Mouse (Mus musculus) gastrocnemius, postnatal 36 days (tissue): ENCODE measurements around the gene Rinl. TPM values are rescaled to one million over a fixed set of nuclear protein-coding genes. Genes with fewer than 3 reads are reported as not detected.
A peak's percentile ranks its signal among the peaks of the same experiment; 100 is the strongest.

Experiments
- DNase-seq, 2 experiments: peaks; one replicate each; pipeline ENCODE4 v3.0.0; 2022
- intact Hi-C: fragments of 180-260 bp; cut with DNase I; formaldehyde crosslinking; loops from one replicate; pipeline ENCODE4 v1.15.1; 2025
- long read RNA-seq, 2 experiments: library from polyadenylated mRNA; stranded (forward); transcript quantifications; one replicate each; pipeline ENCODE4 v2.0.0; 2021
- total RNA-seq, 2 experiments: library from RNA; stranded (reverse); gene quantifications; 2 replicates each; pipeline ENCODE4 v1.2.3; 2021

The Rinl gene
- total RNA-seq: 1 to 10 TPM; 1.1 TPM
- long read RNA-seq, experiment 1, partial matches to known transcripts: 1 of 13 reads
- long read RNA-seq, experiment 1, other reads (novel, unspliced or antisense): 12 of 13 reads
- long read RNA-seq, experiment 2, partial matches to known transcripts: 0 of 6 reads
- long read RNA-seq, experiment 2, other reads (novel, unspliced or antisense): 6 of 6 reads

GRCm38 (mm10) chr7:28788307-28789195 is at the start of gene Rinl:
Rinl (plus strand) TSS chr7:28788969.
- intact Hi-C loops: no loop called here
- no peak for DNase-seq

GRCm38 (mm10) chr7:28739829-28740228 is 48.9 kb upstream of the Rinl start:
- intact Hi-C loops: no loop called here
- no peak for DNase-seq

- DNase-seq: no peak
- intact Hi-C loops: no loop called here
Measured at GRCm38 (mm10) chr7:28740949-28741348, 47.8 kb upstream of the Rinl start.

DNA sequence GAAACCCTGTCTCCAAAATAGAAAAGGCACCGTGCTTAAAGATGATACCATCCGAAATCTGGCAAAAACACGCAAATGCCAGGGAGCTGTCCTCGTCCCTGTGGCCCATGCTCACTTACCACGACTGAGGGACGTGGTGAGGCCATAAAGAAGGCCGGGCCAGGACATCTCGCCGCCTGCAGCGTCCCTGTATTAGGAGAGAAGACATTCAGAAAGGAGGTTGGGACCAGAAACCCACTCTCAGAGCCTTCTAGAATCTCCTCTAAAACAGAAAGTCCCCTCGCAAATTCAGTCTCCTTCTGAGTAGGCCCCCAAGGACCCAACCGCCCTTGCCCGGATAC is 47.4 kb upstream of the Rinl start:
- intact Hi-C loops: no loop called here
- no peak for DNase-seq

DNA sequence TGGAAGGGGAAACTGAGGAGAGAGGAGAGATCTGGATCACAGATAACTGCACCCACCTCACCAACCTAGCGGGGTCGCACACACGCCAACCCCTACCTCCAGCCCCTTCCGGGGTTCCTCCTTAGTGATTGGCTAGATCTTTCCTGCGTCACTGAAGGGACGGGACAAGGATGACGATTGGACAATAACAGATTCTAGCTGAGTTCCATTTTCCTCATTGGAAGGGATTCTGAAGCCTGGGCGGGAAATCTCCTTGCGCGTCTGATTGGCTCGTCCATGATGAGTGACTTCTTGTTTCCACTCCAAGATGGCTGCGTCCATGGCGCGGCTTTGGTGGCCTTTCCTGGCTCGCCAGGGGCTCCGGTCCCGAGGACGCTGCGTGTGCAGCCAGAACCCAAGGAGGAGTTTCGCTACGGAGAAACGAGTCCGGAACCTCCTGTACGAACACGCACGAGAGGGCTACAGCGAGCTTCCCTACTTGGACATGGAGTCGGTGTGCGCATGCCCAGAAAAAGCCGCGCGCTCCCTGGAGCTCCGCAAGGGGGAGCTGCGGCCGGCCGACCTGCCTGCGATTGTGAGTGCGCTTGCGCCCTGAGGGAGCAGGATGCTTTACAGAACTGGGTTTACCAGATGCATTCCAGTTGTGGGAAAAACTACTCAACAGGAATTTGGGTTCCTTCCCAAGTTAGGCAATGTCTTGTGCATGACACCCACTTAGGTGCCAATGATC is 46.9 kb upstream of the Rinl start, which contains the start of the genes Mrps12 and Sars2:
Gene Mrps12, minus strand, starts transcription at position 112 of the 730 bp plus-strand sequence.
Gene Sars2, plus strand, starts transcription at position 284 of the 730 bp plus-strand sequence.
- intact Hi-C loops: no loop called here
- peak; percentile 88 to 97 for DNase-seq

- DNase-seq: no peak
- intact Hi-C loops: no loop called here
Measured at GRCm38 (mm10) chr7:28749935-28750334, 38.8 kb upstream of the Rinl start.

DNA sequence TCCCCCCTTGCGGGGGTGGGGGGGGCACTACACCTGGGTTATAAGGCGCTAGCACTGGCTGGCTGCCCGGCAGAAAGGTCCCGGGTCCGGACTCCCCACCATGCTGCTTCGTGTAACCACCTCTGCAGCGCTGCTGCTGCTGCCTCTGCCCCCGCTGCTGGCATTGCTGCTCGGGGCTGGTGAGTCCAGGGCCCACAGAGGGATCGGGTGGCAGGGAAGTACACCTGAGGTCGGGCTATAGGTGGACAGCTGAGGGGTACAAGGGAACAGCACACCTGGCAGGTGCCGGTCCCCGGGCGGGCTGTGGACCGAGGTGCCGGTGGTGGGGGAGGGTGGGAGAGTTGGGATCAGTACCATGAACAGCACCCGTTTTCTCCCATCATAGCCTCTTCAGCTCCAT is 32.7 kb upstream of the Rinl start, which contains the start of gene Ccer2:
Gene Ccer2, plus strand, starts transcription at position 96 of the 400 bp plus-strand sequence.
- intact Hi-C loops: no loop called here
- no peak for DNase-seq

GRCm38 (mm10) chr7:28758623-28759022 is 30.1 kb upstream of the Rinl start:
- no peak for DNase-seq
- intact Hi-C loops: no loop called here

- no peak for DNase-seq
- intact Hi-C loops: no loop called here
Measured at GRCm38 (mm10) chr7:28761907-28762306, 26.9 kb upstream of the Rinl start.

- no peak for DNase-seq
- intact Hi-C loops: no loop called here
Measured at GRCm38 (mm10) chr7:28765211-28765610, 23.6 kb upstream of the Rinl start.

GRCm38 (mm10) chr7:28766173-28766879 is 22.4 kb upstream of the Rinl start, which contains the start of gene Sirt2:
Sirt2 (plus strand) TSS chr7:28766735.
- intact Hi-C loops: no loop called here
- peak; percentile 94 to 95 for DNase-seq

DNA sequence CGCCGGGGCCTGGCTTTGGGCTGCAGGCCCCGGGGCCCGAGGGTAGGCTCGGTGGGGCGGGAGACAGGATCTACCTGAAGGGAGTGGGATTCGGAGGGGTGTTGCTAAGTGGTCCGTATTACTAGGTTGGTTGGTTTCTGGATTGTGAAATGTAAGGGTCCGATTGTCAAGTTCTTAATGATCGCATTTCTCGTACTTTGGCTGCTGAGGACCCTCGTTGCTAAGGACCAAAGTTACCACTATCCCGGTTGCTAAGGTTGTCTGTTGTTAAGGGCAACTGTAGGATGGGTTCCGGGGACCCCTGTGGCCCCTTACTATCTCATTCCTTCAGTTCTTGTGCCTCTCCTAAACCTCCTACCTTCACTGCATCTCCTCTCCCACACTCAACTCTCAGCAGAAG is 21.9 kb upstream of the Rinl start:
- intact Hi-C loops: no loop called here
- no peak for DNase-seq

DNA sequence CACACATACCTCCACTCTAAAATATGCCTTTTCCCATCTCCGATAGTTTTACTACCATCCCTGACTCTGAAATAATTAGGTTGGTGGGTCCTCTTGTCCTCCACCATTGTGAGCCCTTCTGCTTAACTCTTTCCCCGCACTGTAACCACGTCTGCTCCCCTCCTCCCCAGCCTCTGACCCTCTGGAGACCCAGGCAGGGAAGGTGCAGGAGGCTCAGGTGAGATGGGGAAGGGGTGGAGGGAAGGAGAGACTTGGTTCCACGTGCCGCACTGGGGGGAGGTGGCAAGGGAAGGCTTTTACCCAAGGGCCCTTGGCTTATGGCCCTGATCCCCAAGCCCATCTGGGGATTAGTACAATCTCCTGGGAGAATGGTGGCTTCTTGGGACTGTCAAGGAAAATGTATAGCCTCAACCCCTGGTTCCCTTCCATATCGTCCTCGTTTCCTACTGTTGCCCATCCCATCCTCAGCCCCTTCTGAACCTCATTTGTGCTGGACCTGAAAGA is 21.3 kb upstream of the Rinl start, which contains the start of gene Nfkbib:
Gene Nfkbib, minus strand, starts transcription at position 51 of the 504 bp plus-strand sequence.
- DNase-seq: no peak
- intact Hi-C loops: no loop called here

DNA sequence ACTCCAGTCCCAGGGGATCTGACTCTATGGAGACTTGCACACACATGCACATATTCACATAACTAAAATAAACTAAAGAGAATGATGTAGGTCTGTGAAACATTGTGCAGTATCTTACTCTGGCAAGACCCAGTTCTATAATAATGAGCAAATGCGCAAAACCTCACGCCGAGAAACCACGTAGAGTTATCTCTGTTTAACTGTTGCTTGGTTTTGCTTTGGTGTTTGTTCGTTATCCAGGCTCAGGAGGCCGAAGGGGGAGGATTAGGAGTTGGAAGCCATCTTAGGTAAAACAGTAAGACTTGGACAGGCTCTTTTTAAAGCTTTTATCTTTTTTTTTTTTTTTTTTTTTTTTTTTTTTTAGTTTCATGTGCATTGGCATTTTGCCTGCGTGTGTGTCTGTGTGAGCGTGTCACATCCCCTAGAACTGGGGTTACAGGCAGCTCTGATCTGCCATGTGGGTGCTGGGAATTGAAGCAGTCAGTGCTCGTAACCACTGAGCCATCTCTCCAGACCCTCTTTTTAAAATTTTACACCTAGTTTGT is 19.3 kb upstream of the Rinl start:
- no peak for DNase-seq
- intact Hi-C loops: no loop called here

- DNase-seq: no peak
- intact Hi-C loops: no loop called here
Measured at GRCm38 (mm10) chr7:28770309-28770708, 18.5 kb upstream of the Rinl start.

- no peak for DNase-seq
- intact Hi-C loops: no loop called here
Measured at GRCm38 (mm10) chr7:28771867-28772266, 16.9 kb upstream of the Rinl start.

DNA sequence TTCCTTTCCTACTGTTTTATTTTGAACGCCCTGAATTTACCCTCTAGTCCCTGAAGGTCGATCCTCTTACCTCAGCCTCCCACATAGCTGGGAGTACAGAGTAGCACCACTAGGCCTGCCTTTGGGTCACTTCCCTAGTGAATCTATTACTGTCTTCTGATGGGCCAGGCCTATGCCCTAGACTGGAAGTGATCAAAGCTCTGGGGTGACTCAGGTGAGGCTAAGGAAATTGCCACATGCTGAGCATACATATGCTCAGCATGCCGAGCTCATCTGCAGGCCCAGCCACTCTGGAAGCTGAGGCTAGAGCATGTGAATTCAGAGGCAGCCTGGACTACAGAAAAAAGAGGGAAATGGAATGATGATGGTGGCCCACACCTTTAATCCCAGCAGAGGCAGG is 15.6 kb upstream of the Rinl start:
- intact Hi-C loops: no loop called here
- no peak for DNase-seq

- DNase-seq: no peak
- intact Hi-C loops: no loop called here
Measured at GRCm38 (mm10) chr7:28774164-28774563, 14.6 kb upstream of the Rinl start.

DNA sequence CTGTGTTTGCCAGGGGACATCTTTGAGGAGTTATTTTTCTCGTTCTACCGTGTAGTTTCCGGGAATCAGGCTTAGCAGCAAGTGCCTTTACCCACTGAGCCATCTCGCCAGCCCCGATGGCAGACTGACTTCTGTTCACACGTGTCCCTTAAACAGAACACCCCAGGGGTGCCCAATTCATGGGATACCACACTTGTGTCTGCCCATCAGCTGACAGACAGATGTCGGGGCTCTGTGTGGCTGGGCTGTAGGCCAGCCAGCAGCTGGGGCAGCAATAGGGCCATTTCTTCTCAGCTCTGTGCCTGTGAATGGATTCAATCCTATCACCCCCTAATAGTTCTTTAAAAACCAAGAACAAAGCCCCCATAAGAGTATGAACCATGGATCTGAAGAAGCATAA is 13.6 kb upstream of the Rinl start:
- DNase-seq: no peak
- intact Hi-C loops: no loop called here

DNA sequence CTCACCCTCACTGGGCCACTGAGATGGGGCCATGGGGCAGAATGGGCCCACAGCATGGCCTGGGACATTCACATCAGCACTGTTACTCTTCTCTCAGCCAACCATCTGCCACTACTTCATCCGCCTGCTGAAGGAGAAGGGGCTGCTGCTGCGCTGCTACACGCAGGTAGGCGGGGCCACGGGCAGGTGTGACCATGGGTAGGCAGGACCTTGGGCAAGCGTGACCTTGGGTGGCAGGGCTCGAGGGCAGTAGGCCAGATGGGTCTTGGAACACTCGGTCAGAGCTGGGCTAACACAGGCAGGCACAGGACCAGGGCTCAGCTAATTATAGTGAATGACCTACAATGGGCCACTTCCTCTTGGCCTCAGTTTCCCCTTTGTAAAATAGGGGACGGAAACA is 9.9 kb upstream of the Rinl start:
- DNase-seq: no peak
- intact Hi-C loops: no loop called here
